ENCODE assay signal across 18 mouse cellular contexts in the genomic region with DNA sequence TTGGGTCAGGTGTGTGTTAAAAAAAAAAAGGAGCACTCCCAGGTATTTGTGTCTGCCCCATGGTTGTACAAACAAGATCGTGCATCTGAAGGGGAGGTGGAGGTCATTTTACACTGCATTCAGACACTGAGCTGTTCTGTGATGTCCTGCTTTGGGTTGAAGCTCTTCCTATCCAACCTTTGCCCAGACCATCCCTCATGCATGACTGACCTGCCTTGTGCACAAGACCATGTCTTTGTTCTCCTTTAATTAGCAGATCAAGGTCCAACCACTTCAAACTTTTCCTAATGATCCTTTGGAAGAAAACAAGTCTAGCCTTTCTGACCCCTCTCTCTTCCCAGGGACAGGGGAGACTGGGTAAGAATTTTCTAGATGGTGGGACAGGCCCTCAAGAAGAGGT.
DNase-seq lines count a peak whose midpoint lies in the region; ATAC-seq lines count a peak whose summit lies in the region.
"Had no signal": no experiment of that assay in that cellular context is flagged by ENCODE, and none has a peak within 500 bp of the region (broad histone marks: within the 10 kb centered on the region; RNA-seq: fewer than 3 reads in every experiment).

No protein-coding gene starts in this region.

- H3K27ac ChIP-seq in kidney, embryonic 15.5 days: peak overlapping the region; percentile 25; the same call in 1 of the 2 replicates
- H3K27ac ChIP-seq in hindbrain, embryonic 16.5 days (ENCODE audit: low read depth, low read length): no peak overlapping the region
- H3K27ac ChIP-seq: embryonic facial prominence, embryonic 15.5 days; gastrocnemius, adult 2 months; hindbrain, embryonic 15.5 days had no signal

- H3K9ac ChIP-seq in kidney, embryonic 15.5 days: no peak overlapping the region
- H3K9ac ChIP-seq in hindbrain, embryonic 16.5 days (ENCODE audit: low read depth, low read length): no peak overlapping the region
- H3K9ac ChIP-seq: embryonic facial prominence, embryonic 15.5 days; forebrain, postnatal 0 days; heart, embryonic 12.5 days; hindbrain, embryonic 15.5 days had no signal

- no peak overlapping the region for H3K4me2 ChIP-seq in kidney, embryonic 15.5 days
- no peak overlapping the region for H3K4me2 ChIP-seq in hindbrain, embryonic 16.5 days (ENCODE audit: low read length)
- H3K4me2 ChIP-seq: embryonic facial prominence, embryonic 15.5 days; heart, embryonic 12.5 days; hindbrain, embryonic 15.5 days had no signal

- no peaks in the 10 kb centered on the region for H3K4me1 ChIP-seq in kidney, embryonic 15.5 days
- no peaks in the 10 kb centered on the region for H3K4me1 ChIP-seq in hindbrain, embryonic 16.5 days (ENCODE audit: control insufficient read depth, insufficient read depth, low read depth, low read length)
- H3K4me1 ChIP-seq: embryonic facial prominence, embryonic 15.5 days; heart, embryonic 12.5 days; hindbrain, embryonic 15.5 days had no signal

- ATAC-seq in kidney, embryonic 15.5 days (replicated peaks; ENCODE audit: low FRiP score): 0 out of 2 replicates have a peak, but pooled peaks have one; percentile 82
- ATAC-seq in hindbrain, embryonic 16.5 days: no peak
- ATAC-seq: forebrain, postnatal 0 days had no signal

- H3K9me3 ChIP-seq in kidney, embryonic 15.5 days (replicated peaks): no peaks in the 10 kb centered on the region
- no peaks in the 10 kb centered on the region for H3K9me3 ChIP-seq in hindbrain, embryonic 16.5 days (ENCODE audit: control insufficient read depth, low read length)
- H3K9me3 ChIP-seq: embryonic facial prominence, embryonic 15.5 days; heart, embryonic 12.5 days; hindbrain, embryonic 15.5 days had no signal

- WGBS in kidney, embryonic 15.5 days: 43% methylated on average over 1 of the region's 1 CpGs
- 69% methylated on average over 1 of the region's 1 CpGs for WGBS in hindbrain, embryonic 16.5 days

- no peaks in the 10 kb centered on the region for H3K27me3 ChIP-seq in kidney, embryonic 15.5 days
- H3K27me3 ChIP-seq in hindbrain, embryonic 16.5 days (replicated peaks; ENCODE audit: control insufficient read depth, insufficient read depth, low read length): no peaks in the 10 kb centered on the region
- H3K27me3 ChIP-seq: embryonic facial prominence, embryonic 15.5 days; heart, embryonic 12.5 days; hindbrain, embryonic 15.5 days had no signal

- H3K36me3 ChIP-seq in kidney, embryonic 15.5 days: no peaks in the 10 kb centered on the region
- no peaks in the 10 kb centered on the region for H3K36me3 ChIP-seq in hindbrain, embryonic 16.5 days (ENCODE audit: control insufficient read depth, insufficient read depth, low read length)
- H3K36me3 ChIP-seq: embryonic facial prominence, embryonic 15.5 days; heart, embryonic 12.5 days; hindbrain, embryonic 15.5 days had no signal

- peak; percentile 12 for DNase-seq in Muller cell, postnatal 12 days (ENCODE audit: inconsistent ontology term)
- DNase-seq in kidney, adult 18-20 months: peak; percentile 56
- DNase-seq in kidney, postnatal 14 days: peak; percentile 70
- no peak for DNase-seq in heart, postnatal 36 days
- DNase-seq in spleen, adult 18-20 months: no peak
- DNase-seq: adrenal gland, postnatal 10 days; cerebellum, adult 11 months; cerebellum, adult 8-10 months; cerebellum, postnatal 14 days; embryo, embryonic 11 days; forebrain, postnatal 0 days; gastrocnemius, adult 2 months; gastrocnemius, postnatal 25 days had no signal

- no peak overlapping the region for H3K4me3 ChIP-seq in kidney, embryonic 15.5 days (replicated peaks)
- no peak overlapping the region for H3K4me3 ChIP-seq in hindbrain, embryonic 16.5 days (ENCODE audit: low read length)
- H3K4me3 ChIP-seq: embryonic facial prominence, embryonic 15.5 days; gastrocnemius, adult 2 months; heart, embryonic 12.5 days; hindbrain, embryonic 15.5 days had no signal

- intact Hi-C loops in heart, postnatal 36 days (cut with DNase I): no loop called here

Comparison
In these comparisons a context has a peak if more than half of its experiments do, and no peak if none do; other contexts are left out.
1. DNase-seq: peak in Muller cell, postnatal 12 days (single experiment), kidney, adult 18-20 months (single experiment) and kidney, postnatal 14 days (single experiment); none in heart, postnatal 36 days (0 of 2) and spleen, adult 18-20 months (0 of 2).